Mouse (Mus musculus) neural tube, embryonic 11.5 days (tissue): ENCODE measurements around the gene Hyou1. TPM values are rescaled to one million over a fixed set of nuclear protein-coding genes. Genes with fewer than 3 reads are reported as not detected.

Experiments used
- ATAC-seq: fragments of 200-750 bp; cut with Nextera tagmentation; 2 replicates; pipeline ENCODE4 v1.8.0; 2017; ENCODE audit warnings: moderate number of reproducible peaks, mild to moderate bottlenecking, moderate TSS enrichment, moderate library complexity; ENCODE audit not compliant: insufficient read depth, low FRiP score, low TSS enrichment
- DNase-seq: peaks from one replicate; pipeline ENCODE4 v3.0.0-alpha.2; 2015; ENCODE audit warnings: low spot score
- H3K27ac ChIP-seq: fragments of 300-500 bp; sonication (generic); 2 replicates; pipeline ENCODE4 v1.5.1; 2014; ENCODE audit warnings: low read depth, mild to moderate bottlenecking, low read length
- H3K27me3 ChIP-seq: fragments of 300-500 bp; sonication (generic); 2 replicates; pipeline ENCODE4 v1.6.1; 2014; ENCODE audit warnings: mild to moderate bottlenecking, low read length, mixed read lengths; ENCODE audit not compliant: control insufficient read depth, insufficient read depth
- H3K36me3 ChIP-seq: fragments of 300-500 bp; sonication (generic); 2 replicates; pipeline ENCODE4 v1.6.1; 2014; ENCODE audit warnings: mild to moderate bottlenecking, low read length, moderate library complexity, mixed read lengths; ENCODE audit not compliant: control insufficient read depth, insufficient read depth
- H3K4me1 ChIP-seq: fragments of 300-500 bp; sonication (generic); 2 replicates; pipeline ENCODE4 v1.6.1; 2014; ENCODE audit warnings: low read length, mixed read lengths; ENCODE audit not compliant: control insufficient read depth, insufficient read depth
- H3K4me2 ChIP-seq: fragments of 300-500 bp; sonication (generic); 2 replicates; pipeline ENCODE4 v1.6.1; 2014; ENCODE audit warnings: low read depth, mild to moderate bottlenecking, moderate library complexity
- H3K4me3 ChIP-seq: fragments of 300-500 bp; sonication (generic); 2 replicates; pipeline ENCODE4 v1.5.1; 2014; ENCODE audit warnings: low read depth, low read length
- H3K9ac ChIP-seq: fragments of 300-500 bp; sonication (generic); 2 replicates; pipeline ENCODE4 v1.6.1; 2014; ENCODE audit warnings: mild to moderate bottlenecking, low read length
- H3K9me3 ChIP-seq: fragments of 300-500 bp; sonication (generic); 2 replicates; pipeline ENCODE4 v1.6.1; 2016; ENCODE audit warnings: low read length; ENCODE audit not compliant: control insufficient read depth
- WGBS: fragments of 180-500 bp; shearing (Covaris S2); extraction: QIAGEN DNeasy Blood & Tissue Kit; methylation state at CpG from one replicate; pipeline ENCODE4 v1.1.7; 2014; 5-methylcytosine and 5-hydroxymethylcytosine counted together
- polyA plus RNA-seq: library from polyadenylated mRNA; unstranded; fragments of >200 nt; fragmentation: Nextera tagmentation; extraction: Ambion mirVana; gene quantifications from 2 replicates; pipeline ENCODE4 v1.2.1, GENCODE M21; 2014

Gene Hyou1
- polyA plus RNA-seq, 1 experiment from 2014 or later, result 38.8 TPM

- ATAC-seq, result 0 out of 2 replicates have a peak, but pooled peaks have one; percentile 48
- Histone ChIP-seq H3K9me3 (no peaks in the 10 kb centered on the region), H3K36me3 (peaks cover 18% of the 10 kb centered on the region), H3K27ac (no peak overlapping the region), H3K4me2 (no peak overlapping the region), H3K9ac (no peak overlapping the region), H3K4me1 (no peaks in the 10 kb centered on the region), H3K27me3 (no peaks in the 10 kb centered on the region), H3K4me3 (no peak overlapping the region)
- WGBS, result 45% methylated on average over 4 of the region's 4 CpGs
- peak; percentile 75 for DNase-seq
Measured at GRCm38 (mm10) chr9:44391466-44391865, 12.2 kb downstream of the Hyou1 start.

- Histone ChIP-seq H3K9me3 (no peaks in the 10 kb centered on the region), H3K36me3 (peaks cover 6% of the 10 kb centered on the region), H3K27ac (peak within 1 kb of the TSS; percentile 70), H3K4me2 (peak within 1 kb of the TSS; percentile 96), H3K27me3 (no peaks in the 10 kb centered on the region), H3K9ac (peak within 1 kb of the TSS; percentile 79), H3K4me3 (peak within 1 kb of the TSS; percentile 62), H3K4me1 (peaks cover 7% of the 10 kb centered on the region; the same call in 1 of the 2 replicates)
- ATAC-seq, result peak; percentile 95
- peak; percentile 88 for DNase-seq
- under 1% methylated on average over 43 of the region's 43 CpGs for WGBS
Measured at GRCm38 (mm10) chr9:44396684-44397411, 17.6 kb downstream of the Hyou1 start, which contains the start of gene Slc37a4. Slc37a4 (plus strand) TSS chr9:44396852.

- ATAC-seq (no peak), DNase-seq (no peak)
- WGBS, result 3% methylated on average over 4 of the region's 4 CpGs
- Histone ChIP-seq H3K4me1 (peaks cover 7% of the 10 kb centered on the region; the same call in 1 of the 2 replicates), H3K36me3 (peaks cover 12% of the 10 kb centered on the region), H3K9ac (peak overlapping the region; percentile 36), H3K4me2 (peak overlapping the region; percentile 96), H3K9me3 (no peaks in the 10 kb centered on the region), H3K27ac (peak overlapping the region; percentile 70; the same call in 1 of the 2 replicates), H3K4me3 (peak overlapping the region; percentile 62), H3K27me3 (no peaks in the 10 kb centered on the region)
Measured at GRCm38 (mm10) chr9:44398087-44398486, 18.8 kb downstream of the Hyou1 start.

GRCm38 (mm10) chr9:44398551-44398950 is 19.3 kb downstream of the Hyou1 start:
- DNase-seq (no peak), ATAC-seq (no peak)
- Histone ChIP-seq H3K9me3 (no peaks in the 10 kb centered on the region), H3K36me3 (peaks cover 14% of the 10 kb centered on the region), H3K9ac (peak overlapping the region; percentile 36; the same call in 1 of the 2 replicates), H3K4me3 (peak overlapping the region; percentile 62; the same call in 1 of the 2 replicates), H3K27ac (no peak overlapping the region), H3K27me3 (no peaks in the 10 kb centered on the region), H3K4me2 (peak overlapping the region; percentile 96), H3K4me1 (peaks cover 7% of the 10 kb centered on the region; the same call in 1 of the 2 replicates)
- WGBS, result 81% methylated on average over 9 of the region's 9 CpGs

- ATAC-seq (no peak), DNase-seq (no peak)
- Histone ChIP-seq H3K9ac (no peak overlapping the region), H3K4me2 (peak overlapping the region; percentile 15; the same call in 1 of the 2 replicates), H3K4me1 (peaks cover 7% of the 10 kb centered on the region; the same call in 1 of the 2 replicates), H3K36me3 (peaks cover 19% of the 10 kb centered on the region), H3K4me3 (no peak overlapping the region), H3K27ac (no peak overlapping the region), H3K9me3 (no peaks in the 10 kb centered on the region), H3K27me3 (no peaks in the 10 kb centered on the region)
- WGBS, result 83% methylated on average over 13 of the region's 13 CpGs
Measured at GRCm38 (mm10) chr9:44399114-44399794, 20.0 kb downstream of the Hyou1 start.

GRCm38 (mm10) chr9:44399795-44400114 is 20.5 kb downstream of the Hyou1 start:
- Histone ChIP-seq H3K9ac (no peak overlapping the region), H3K27ac (no peak overlapping the region), H3K36me3 (peaks cover 19% of the 10 kb centered on the region), H3K4me2 (no peak overlapping the region), H3K4me1 (peaks cover 7% of the 10 kb centered on the region; the same call in 1 of the 2 replicates), H3K4me3 (no peak overlapping the region), H3K9me3 (no peaks in the 10 kb centered on the region), H3K27me3 (no peaks in the 10 kb centered on the region)
- 93% methylated on average over 6 of the region's 6 CpGs for WGBS
- no peak for ATAC-seq
- no peak for DNase-seq

- ATAC-seq, result no peak
- DNase-seq, result no peak
- H3K4me2 ChIP-seq, result no peak overlapping the region
- H3K36me3 ChIP-seq, result peaks cover 19% of the 10 kb centered on the region
- no peaks in the 10 kb centered on the region for H3K9me3 ChIP-seq
- H3K4me3 ChIP-seq, result no peak overlapping the region
- WGBS, result 82% methylated on average over 4 of the region's 4 CpGs
- peaks cover 7% of the 10 kb centered on the region; the same call in 1 of the 2 replicates for H3K4me1 ChIP-seq
- H3K9ac ChIP-seq, result no peak overlapping the region
- no peaks in the 10 kb centered on the region for H3K27me3 ChIP-seq
- no peak overlapping the region for H3K27ac ChIP-seq
Measured at GRCm38 (mm10) chr9:44401081-44401480, 21.8 kb downstream of the Hyou1 start.

- Histone ChIP-seq H3K27me3 (no peaks in the 10 kb centered on the region), H3K4me3 (no peak overlapping the region), H3K4me2 (no peak overlapping the region), H3K4me1 (no peaks in the 10 kb centered on the region), H3K27ac (no peak overlapping the region), H3K9me3 (no peaks in the 10 kb centered on the region), H3K36me3 (peaks cover 23% of the 10 kb centered on the region), H3K9ac (no peak overlapping the region)
- WGBS, result 84% methylated on average over 3 of the region's 3 CpGs
- no peak for DNase-seq
- no peak for ATAC-seq
Measured at GRCm38 (mm10) chr9:44405011-44405410, 25.7 kb downstream of the Hyou1 start.
